Mouse (Mus musculus) splenic B cell, adult 2 months (primary cell): Measurements from ENCODE around the gene Mylk3.

Experiments
- DNase-seq: peaks from one replicate; pipeline ENCODE4 v3.0.0-alpha.2; 2011; ENCODE audit warnings: low read depth, low spot score
- H3K27me3 ChIP-seq: 2 replicates; pipeline ENCODE4 v1.6.1; 2012; ENCODE audit warnings: mild to moderate bottlenecking, low read length, moderate library complexity, mixed read lengths; ENCODE audit not compliant: control insufficient read depth, poor library complexity, insufficient read depth, severe bottlenecking
- H3K36me3 ChIP-seq: 2 replicates; pipeline ENCODE4 v1.6.1; 2012; ENCODE audit warnings: mild to moderate bottlenecking, low read length, moderate library complexity, mixed read lengths; ENCODE audit not compliant: control insufficient read depth, poor library complexity, insufficient read depth, severe bottlenecking

The Mylk3 gene

GRCm38 (mm10) chr8:85386205-85386604 lies at the start of gene Mylk3:
TSS of gene Mylk3 (minus strand) at chr8:85386345.
- Histone ChIP-seq H3K36me3 (no peaks in the 10 kb centered on the region), H3K27me3 (no peaks in the 10 kb centered on the region; the same call in 1 of the 2 replicates)
- DNase-seq, result no peak

GRCm38 (mm10) chr8:85435736-85436135 lies 49.6 kb upstream of the Mylk3 start:
- Histone ChIP-seq H3K27me3 (no peaks in the 10 kb centered on the region), H3K36me3 (no peaks in the 10 kb centered on the region)
- no peak for DNase-seq

GRCm38 (mm10) chr8:85434817-85435216 lies 48.7 kb upstream of the Mylk3 start:
- Histone ChIP-seq H3K36me3 (no peaks in the 10 kb centered on the region), H3K27me3 (no peaks in the 10 kb centered on the region)
- no peak for DNase-seq

- Histone ChIP-seq H3K36me3 (no peaks in the 10 kb centered on the region), H3K27me3 (no peaks in the 10 kb centered on the region)
- DNase-seq, result no peak
Observed at GRCm38 (mm10) chr8:85433017-85433393, 46.9 kb upstream of the Mylk3 start.

- DNase-seq, result peak; percentile 97
- Histone ChIP-seq H3K36me3 (no peaks in the 10 kb centered on the region), H3K27me3 (no peaks in the 10 kb centered on the region)
Observed at GRCm38 (mm10) chr8:85432168-85433016, 46.2 kb upstream of the Mylk3 start, which contains the start of gene 4921524J17Rik. TSS of gene 4921524J17Rik (minus strand) at chr8:85432833.

- no peak for DNase-seq
- Histone ChIP-seq H3K36me3 (no peaks in the 10 kb centered on the region), H3K27me3 (no peaks in the 10 kb centered on the region)
Observed at GRCm38 (mm10) chr8:85431281-85432167, 45.4 kb upstream of the Mylk3 start.

- Histone ChIP-seq H3K36me3 (no peaks in the 10 kb centered on the region), H3K27me3 (no peaks in the 10 kb centered on the region)
- no peak for DNase-seq
Observed at GRCm38 (mm10) chr8:85430801-85431200, 44.7 kb upstream of the Mylk3 start.

GRCm38 (mm10) chr8:85429219-85429618 lies 43.1 kb upstream of the Mylk3 start:
- Histone ChIP-seq H3K36me3 (no peaks in the 10 kb centered on the region), H3K27me3 (no peaks in the 10 kb centered on the region)
- no peak for DNase-seq

GRCm38 (mm10) chr8:85427026-85427425 lies 40.9 kb upstream of the Mylk3 start:
- no peaks in the 10 kb centered on the region for H3K27me3 ChIP-seq
- no peak for DNase-seq
- H3K36me3 ChIP-seq, result no peaks in the 10 kb centered on the region

GRCm38 (mm10) chr8:85421329-85421728 lies 35.2 kb upstream of the Mylk3 start:
- no peak for DNase-seq
- Histone ChIP-seq H3K36me3 (no peaks in the 10 kb centered on the region), H3K27me3 (no peaks in the 10 kb centered on the region)

GRCm38 (mm10) chr8:85408526-85408925 lies 22.4 kb upstream of the Mylk3 start:
- H3K36me3 ChIP-seq, result peaks cover 6% of the 10 kb centered on the region
- no peak for DNase-seq
- no peaks in the 10 kb centered on the region for H3K27me3 ChIP-seq

- Histone ChIP-seq H3K27me3 (no peaks in the 10 kb centered on the region), H3K36me3 (peaks cover 6% of the 10 kb centered on the region)
- DNase-seq, result peak; percentile 79
Observed at GRCm38 (mm10) chr8:85408053-85408505, 21.9 kb upstream of the Mylk3 start.

GRCm38 (mm10) chr8:85405961-85406360 lies 19.8 kb upstream of the Mylk3 start:
- H3K27me3 ChIP-seq, result no peaks in the 10 kb centered on the region
- no peaks in the 10 kb centered on the region for H3K36me3 ChIP-seq
- no peak for DNase-seq

- Histone ChIP-seq H3K36me3 (no peaks in the 10 kb centered on the region), H3K27me3 (no peaks in the 10 kb centered on the region)
- no peak for DNase-seq
Observed at GRCm38 (mm10) chr8:85405418-85405817, 19.3 kb upstream of the Mylk3 start.

- Histone ChIP-seq H3K36me3 (no peaks in the 10 kb centered on the region), H3K27me3 (no peaks in the 10 kb centered on the region)
- no peak for DNase-seq
Observed at GRCm38 (mm10) chr8:85398548-85398947, 12.4 kb upstream of the Mylk3 start.
